Mouse (Mus musculus) limb, embryonic 10.5 days (tissue): ENCODE measurements around the gene A530084C06Rik. TPM values are rescaled to one million over a fixed set of nuclear protein-coding genes. Genes with fewer than 3 reads are reported as not detected.

Experiments used
- DNase-seq: peaks from one replicate; pipeline ENCODE4 v3.0.0-alpha.2; 2017; ENCODE audit warnings: low spot score
- H3K27ac ChIP-seq: fragments of 300-500 bp; sonication (generic); 2 replicates; pipeline ENCODE4 v1.5.1; 2016; ENCODE audit warnings: mild to moderate bottlenecking
- H3K27me3 ChIP-seq: fragments of 300-500 bp; sonication (generic); 2 replicates; pipeline ENCODE4 v1.6.1; 2016; ENCODE audit warnings: low read depth, mild to moderate bottlenecking; ENCODE audit not compliant: poor library complexity, severe bottlenecking
- H3K36me3 ChIP-seq: fragments of 300-500 bp; sonication (generic); 2 replicates; pipeline ENCODE4 v1.6.1; 2016; ENCODE audit warnings: mild to moderate bottlenecking, moderate library complexity
- H3K4me1 ChIP-seq: fragments of 300-500 bp; sonication (generic); 2 replicates; pipeline ENCODE4 v1.6.1; 2016
- H3K4me3 ChIP-seq: fragments of 300-500 bp; sonication (generic); 2 replicates; pipeline ENCODE4 v1.5.1; 2016; ENCODE audit warnings: mild to moderate bottlenecking, moderate library complexity
- H3K9me3 ChIP-seq: fragments of 300-500 bp; sonication (generic); replicated peaks from 2 replicates; pipeline ENCODE4 v1.6.1; 2016; ENCODE audit warnings: mild to moderate bottlenecking
- WGBS: fragments of 180-500 bp; shearing (Covaris S2); methylation state at CpG from one replicate; pipeline ENCODE4 v1.1.7; 2016; 5-methylcytosine and 5-hydroxymethylcytosine counted together
- polyA plus RNA-seq: library from polyadenylated mRNA; unstranded; fragments of >200 nt; fragmentation: Nextera tagmentation; extraction: Ambion mirVana; gene quantifications from 2 replicates; pipeline ENCODE4 v1.2.1, GENCODE M21; 2016

A530084C06Rik gene
- polyA plus RNA-seq, 1 experiment from 2014 or later: not detected

DNA sequence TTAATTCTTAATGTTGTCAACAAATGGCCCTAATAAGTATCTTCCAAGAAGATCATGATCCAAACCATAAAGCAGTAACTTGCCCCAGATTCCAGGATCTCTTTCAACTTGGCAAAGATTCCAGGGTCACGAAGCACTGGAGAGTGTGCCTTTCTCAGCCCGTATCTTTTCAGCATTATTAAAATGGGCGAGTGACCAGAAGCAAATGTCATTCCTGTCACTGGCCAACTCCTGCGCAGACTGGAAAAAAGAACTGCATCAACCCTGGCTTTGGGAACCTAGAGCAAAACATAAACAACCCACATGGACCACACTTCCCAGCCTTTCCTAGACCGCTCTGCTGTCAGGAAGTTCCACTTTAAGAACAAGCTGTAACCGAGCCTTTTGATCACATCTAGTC is 5.3 kb upstream of the A530084C06Rik start:
- peaks cover 12% of the 10 kb centered on the region for H3K4me1 ChIP-seq
- H3K27ac ChIP-seq: no peak overlapping the region
- peaks cover 82% of the 10 kb centered on the region for H3K27me3 ChIP-seq
- H3K4me3 ChIP-seq: no peak overlapping the region
- DNase-seq: no peak
- 56% methylated on average over 6 of the region's 6 CpGs for WGBS
- H3K9me3 ChIP-seq: no peaks in the 10 kb centered on the region
- no peaks in the 10 kb centered on the region for H3K36me3 ChIP-seq

DNA sequence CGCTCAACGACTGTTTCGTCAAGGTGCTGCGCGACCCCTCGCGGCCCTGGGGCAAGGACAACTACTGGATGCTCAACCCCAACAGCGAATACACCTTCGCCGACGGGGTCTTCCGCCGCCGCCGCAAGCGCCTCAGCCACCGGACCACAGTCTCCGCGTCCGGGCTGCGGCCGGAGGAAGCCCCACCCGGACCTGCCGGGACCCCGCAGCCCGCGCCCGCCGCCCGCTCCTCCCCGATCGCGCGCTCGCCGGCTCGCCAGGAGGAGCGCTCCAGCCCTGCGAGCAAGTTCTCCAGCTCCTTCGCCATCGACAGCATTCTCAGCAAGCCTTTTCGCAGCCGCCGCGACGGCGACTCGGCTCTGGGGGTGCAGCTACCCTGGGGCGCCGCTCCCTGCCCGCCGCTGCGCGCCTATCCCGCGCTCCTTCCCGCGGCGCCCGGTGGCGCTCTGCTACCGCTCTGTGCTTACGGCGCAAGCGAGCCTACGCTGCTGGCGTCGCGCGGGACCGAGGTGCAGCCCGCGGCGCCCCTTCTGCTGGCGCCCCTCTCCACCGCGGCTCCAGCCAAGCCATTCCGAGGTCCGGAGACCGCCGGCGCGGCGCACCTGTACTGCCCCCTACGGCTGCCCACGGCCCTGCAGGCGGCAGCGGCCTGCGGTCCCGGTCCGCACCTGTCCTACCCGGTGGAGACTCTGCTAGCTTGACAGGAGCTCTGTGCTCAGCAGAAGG is 449 bp upstream of the A530084C06Rik start:
- WGBS: under 1% methylated on average over 92 of the region's 92 CpGs
- H3K27ac ChIP-seq: no peak overlapping the region
- H3K4me3 ChIP-seq: peak overlapping the region; percentile 75
- H3K9me3 ChIP-seq: no peaks in the 10 kb centered on the region
- peaks cover 100% of the 10 kb centered on the region for H3K27me3 ChIP-seq
- H3K4me1 ChIP-seq: peaks cover 30% of the 10 kb centered on the region
- DNase-seq: peak; percentile 85
- no peaks in the 10 kb centered on the region for H3K36me3 ChIP-seq

- no peaks in the 10 kb centered on the region for H3K9me3 ChIP-seq
- H3K4me1 ChIP-seq: peaks cover 30% of the 10 kb centered on the region
- peak; percentile 74 for DNase-seq
- peak overlapping the region; percentile 75 for H3K4me3 ChIP-seq
- WGBS: under 1% methylated on average over 73 of the region's 73 CpGs
- no peaks in the 10 kb centered on the region for H3K36me3 ChIP-seq
- H3K27ac ChIP-seq: 0 out of 2 replicates have a peak overlapping the region, but pooled peaks have one; percentile 14
- peaks cover 93% of the 10 kb centered on the region for H3K27me3 ChIP-seq
Observed at GRCm38 (mm10) chr13:31557768-31558520, 1.2 kb downstream of the A530084C06Rik start.

- WGBS: 5% methylated on average over 24 of the region's 24 CpGs
- peak; percentile 48 for DNase-seq
- H3K27ac ChIP-seq: no peak overlapping the region
- H3K9me3 ChIP-seq: no peaks in the 10 kb centered on the region
- no peaks in the 10 kb centered on the region for H3K36me3 ChIP-seq
- H3K4me1 ChIP-seq: peaks cover 30% of the 10 kb centered on the region
- peak overlapping the region; percentile 75 for H3K4me3 ChIP-seq
- peaks cover 85% of the 10 kb centered on the region for H3K27me3 ChIP-seq
Observed at GRCm38 (mm10) chr13:31556964-31557767, 2.0 kb downstream of the A530084C06Rik start.

- no peak within 1 kb of the TSS for H3K27ac ChIP-seq
- peaks cover 30% of the 10 kb centered on the region for H3K4me1 ChIP-seq
- H3K4me3 ChIP-seq: no peak within 1 kb of the TSS
- H3K36me3 ChIP-seq: no peaks in the 10 kb centered on the region
- 75% methylated on average over 4 of the region's 4 CpGs for WGBS
- H3K27me3 ChIP-seq: peaks cover 72% of the 10 kb centered on the region
- no peak for DNase-seq
- H3K9me3 ChIP-seq: no peaks in the 10 kb centered on the region
Observed at GRCm38 (mm10) chr13:31555834-31556233, 3.3 kb downstream of the A530084C06Rik start, which contains the start of gene Foxq1. TSS of gene Foxq1 (plus strand) at chr13:31556134.

GRCm38 (mm10) chr13:31547610-31548009 is 11.5 kb downstream of the A530084C06Rik start:
- WGBS: 91% methylated on average over 9 of the region's 9 CpGs
- Histone ChIP-seq H3K4me1 (no peaks in the 10 kb centered on the region), H3K27ac (no peak overlapping the region), H3K4me3 (no peak overlapping the region), H3K36me3 (no peaks in the 10 kb centered on the region), H3K27me3 (no peaks in the 10 kb centered on the region), H3K9me3 (no peaks in the 10 kb centered on the region)
- no peak for DNase-seq

DNA sequence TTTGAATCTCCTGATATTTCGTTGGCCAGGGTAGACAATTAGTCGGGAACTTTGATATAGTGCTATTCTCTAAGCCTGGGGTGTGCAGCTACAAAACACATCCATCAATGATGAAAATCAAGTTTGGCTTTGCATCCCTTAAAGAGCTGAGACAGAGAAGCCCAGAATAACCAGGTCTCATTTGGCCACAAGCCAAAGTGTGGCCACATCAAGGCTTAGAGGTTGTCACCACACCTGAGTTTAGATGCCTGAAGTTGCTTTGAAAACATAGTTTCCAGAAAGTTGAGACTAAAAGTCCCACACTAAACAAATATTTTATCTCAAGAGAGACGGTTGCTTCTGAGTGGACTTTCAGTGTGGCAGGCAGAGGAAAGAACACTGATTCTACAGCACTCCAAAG is 11.9 kb downstream of the A530084C06Rik start:
- 93% methylated on average over 3 of the region's 3 CpGs for WGBS
- Histone ChIP-seq H3K9me3 (no peaks in the 10 kb centered on the region), H3K27ac (no peak overlapping the region), H3K4me1 (no peaks in the 10 kb centered on the region), H3K36me3 (no peaks in the 10 kb centered on the region), H3K4me3 (no peak overlapping the region), H3K27me3 (no peaks in the 10 kb centered on the region)
- no peak for DNase-seq

DNA sequence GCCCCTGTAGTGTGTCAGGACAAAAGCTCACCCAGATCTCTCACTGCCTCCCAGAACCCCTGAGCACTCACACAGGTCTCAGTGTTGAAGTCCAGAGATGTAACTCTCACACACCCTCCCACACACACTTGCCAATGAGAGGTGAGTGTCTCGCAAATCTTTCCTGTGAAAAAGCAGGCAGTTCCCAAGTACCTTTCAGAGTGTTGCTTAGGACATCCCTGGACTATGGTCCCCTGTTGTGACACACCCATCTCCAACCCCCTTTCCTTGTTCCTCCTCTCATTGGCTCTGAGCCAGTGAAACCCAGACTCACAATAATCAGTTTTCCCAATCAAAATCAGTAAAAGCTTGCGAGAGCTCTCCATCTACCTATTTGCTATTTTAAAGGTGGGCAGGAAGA is 12.3 kb downstream of the A530084C06Rik start:
- no peak for DNase-seq
- Histone ChIP-seq H3K27me3 (no peaks in the 10 kb centered on the region), H3K4me1 (no peaks in the 10 kb centered on the region), H3K36me3 (no peaks in the 10 kb centered on the region), H3K9me3 (no peaks in the 10 kb centered on the region), H3K4me3 (no peak overlapping the region), H3K27ac (no peak overlapping the region)
- WGBS: 92% methylated on average over 2 of the region's 2 CpGs

GRCm38 (mm10) chr13:31543021-31543420 is 16.1 kb downstream of the A530084C06Rik start:
- no peaks in the 10 kb centered on the region for H3K36me3 ChIP-seq
- DNase-seq: no peak
- no peak overlapping the region for H3K27ac ChIP-seq
- H3K9me3 ChIP-seq: no peaks in the 10 kb centered on the region
- H3K4me1 ChIP-seq: no peaks in the 10 kb centered on the region
- no peak overlapping the region for H3K4me3 ChIP-seq
- 90% methylated on average over 5 of the region's 5 CpGs for WGBS
- no peaks in the 10 kb centered on the region for H3K27me3 ChIP-seq

DNA sequence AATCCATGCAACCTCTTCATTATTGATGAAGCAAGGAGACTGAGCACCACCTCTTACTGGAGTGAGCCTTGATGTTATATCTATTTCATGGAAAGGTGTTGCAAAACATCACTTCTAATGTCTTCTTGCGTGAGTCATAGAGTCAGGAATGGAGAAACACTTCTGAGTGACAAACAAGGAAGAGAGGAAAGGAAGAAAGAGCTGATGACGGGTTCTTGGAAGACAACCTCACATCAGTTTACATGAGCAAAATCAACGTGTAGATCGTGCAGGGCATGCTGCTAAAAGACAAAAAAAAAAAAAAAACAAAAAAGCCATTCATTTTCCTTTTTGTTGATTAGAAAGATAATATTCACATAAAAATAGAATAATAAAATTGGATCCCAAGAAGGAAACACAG is 24.4 kb downstream of the A530084C06Rik start:
- peaks cover 20% of the 10 kb centered on the region for H3K4me1 ChIP-seq
- no peak overlapping the region for H3K4me3 ChIP-seq
- H3K27me3 ChIP-seq: no peaks in the 10 kb centered on the region
- WGBS: 92% methylated on average over 4 of the region's 4 CpGs
- no peak for DNase-seq
- H3K27ac ChIP-seq: no peak overlapping the region
- no peaks in the 10 kb centered on the region for H3K36me3 ChIP-seq
- H3K9me3 ChIP-seq: no peaks in the 10 kb centered on the region

DNA sequence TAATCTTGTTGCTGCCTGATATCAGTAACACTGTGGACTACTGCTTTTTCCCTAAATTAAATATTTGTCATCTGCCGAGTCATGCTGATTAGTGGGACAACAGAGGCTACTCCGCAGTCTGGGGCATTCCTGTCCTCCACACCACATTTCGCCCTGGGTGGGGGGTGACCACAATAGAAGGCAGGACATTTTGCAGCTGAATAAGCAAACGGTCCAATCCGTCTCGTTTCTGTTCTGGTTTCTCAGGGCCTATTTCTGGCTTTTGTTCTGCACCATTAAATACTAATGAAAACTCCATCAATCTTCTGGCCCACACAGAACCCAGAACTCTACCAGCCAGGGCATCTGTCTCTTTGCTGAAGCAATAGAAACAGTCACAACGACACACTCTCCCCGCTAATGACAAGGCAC is 27.5 kb downstream of the A530084C06Rik start:
- H3K36me3 ChIP-seq: no peaks in the 10 kb centered on the region
- 53% methylated on average over 8 of the region's 8 CpGs for WGBS
- DNase-seq: no peak
- no peak overlapping the region for H3K27ac ChIP-seq
- H3K4me1 ChIP-seq: peaks cover 20% of the 10 kb centered on the region
- H3K9me3 ChIP-seq: no peaks in the 10 kb centered on the region
- H3K27me3 ChIP-seq: no peaks in the 10 kb centered on the region
- no peak overlapping the region for H3K4me3 ChIP-seq

DNA sequence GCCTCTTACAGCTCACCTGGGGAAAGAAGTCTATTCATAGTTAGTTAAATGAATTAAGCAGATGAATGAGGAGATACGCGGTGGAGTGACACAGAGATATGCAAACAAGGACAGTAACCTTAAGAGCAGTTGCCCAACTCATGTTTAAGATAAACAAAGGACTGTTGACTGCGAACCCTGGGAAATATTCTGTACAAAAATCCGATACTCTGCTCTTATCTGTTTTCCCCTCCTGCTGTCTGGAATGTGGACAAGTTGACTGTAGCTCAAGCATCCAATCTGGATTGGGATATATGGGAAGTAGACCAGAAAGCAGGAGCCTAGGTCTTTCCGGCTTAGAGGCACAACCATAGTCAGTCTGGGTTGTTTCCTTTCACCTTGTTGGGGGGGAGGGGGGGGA is 27.9 kb downstream of the A530084C06Rik start:
- Histone ChIP-seq H3K9me3 (no peaks in the 10 kb centered on the region), H3K27ac (no peak overlapping the region), H3K36me3 (no peaks in the 10 kb centered on the region), H3K4me3 (no peak overlapping the region), H3K27me3 (no peaks in the 10 kb centered on the region), H3K4me1 (peaks cover 20% of the 10 kb centered on the region)
- WGBS: 88% methylated on average over 5 of the region's 5 CpGs
- DNase-seq: no peak

- H3K9me3 ChIP-seq: no peaks in the 10 kb centered on the region
- H3K4me3 ChIP-seq: no peak overlapping the region
- no peaks in the 10 kb centered on the region for H3K4me1 ChIP-seq
- no peak for DNase-seq
- 90% methylated on average over 4 of the region's 4 CpGs for WGBS
- H3K27ac ChIP-seq: no peak overlapping the region
- H3K36me3 ChIP-seq: no peaks in the 10 kb centered on the region
- no peaks in the 10 kb centered on the region for H3K27me3 ChIP-seq
Observed at GRCm38 (mm10) chr13:31524976-31525375, 34.2 kb downstream of the A530084C06Rik start.
